Mouse (Mus musculus): Measurements from ENCODE around the gene Scand1.

The Scand1 gene

GRCm38 (mm10) chr2:156305818-156306217, 6.7 kb downstream of the Scand1 start:
- peak in 1 of 2 experiments; percentile 18 for DNase-seq

GRCm38 (mm10) chr2:156304351-156304750, 8.2 kb downstream of the Scand1 start:
- no peak for DNase-seq

GRCm38 (mm10) chr2:156302063-156302462, 10.4 kb downstream of the Scand1 start:
- no peak for DNase-seq

GRCm38 (mm10) chr2:156298458-156298857, 14.0 kb downstream of the Scand1 start:
- no peak for DNase-seq

- no peak for DNase-seq
These were observed 14.9 kb downstream of the Scand1 start for GRCm38 (mm10) chr2:156297653-156298052.

- no peak for DNase-seq
These were observed 16.3 kb downstream of the Scand1 start for GRCm38 (mm10) chr2:156296190-156296589.

- DNase-seq: no peak
These were observed 16.9 kb downstream of the Scand1 start for GRCm38 (mm10) chr2:156295601-156296063.

GRCm38 (mm10) chr2:156291998-156292397, 20.5 kb downstream of the Scand1 start:
- DNase-seq: no peak

- DNase-seq: peak; percentile 78 to 79
These were observed 22.8 kb downstream of the Scand1 start for GRCm38 (mm10) chr2:156289552-156290160.

- no peak for DNase-seq
These were observed 24.3 kb downstream of the Scand1 start for GRCm38 (mm10) chr2:156288222-156288621.

GRCm38 (mm10) chr2:156286733-156287132, 25.8 kb downstream of the Scand1 start:
- no peak for DNase-seq

- DNase-seq: no peak
These were observed 27.3 kb downstream of the Scand1 start for GRCm38 (mm10) chr2:156285161-156285560.

GRCm38 (mm10) chr2:156281227-156281626, 31.3 kb downstream of the Scand1 start:
- peak; percentile 53 to 58 for DNase-seq

- DNase-seq: peak; percentile 82 to 84
These were observed 34.1 kb downstream of the Scand1 start for GRCm38 (mm10) chr2:156278226-156279017.

GRCm38 (mm10) chr2:156272553-156272952, 40.0 kb downstream of the Scand1 start:
- no peak for DNase-seq

GRCm38 (mm10) chr2:156267636-156268035, 44.9 kb downstream of the Scand1 start:
- DNase-seq: no peak

GRCm38 (mm10) chr2:156263204-156263893, 49.2 kb downstream of the Scand1 start:
- no peak for DNase-seq
